Mouse (Mus musculus): ENCODE measurements around the gene Zfp148. TPM values are rescaled to one million over a fixed set of nuclear protein-coding genes. Genes with fewer than 3 reads are reported as not detected.
A peak's percentile ranks its signal among the peaks of the same experiment; 100 is the strongest.
"Not testable (repeated sequence)": the region's sequence is repeated elsewhere in the genome, so short reads cannot be mapped to it uniquely, and the experiment has no call there.

The Zfp148 gene
- polyA plus RNA-seq (2014; fragmentation: Nextera tagmentation; extraction: Ambion mirVana) = 42.2 and 59.3 TPM in 2 replicates

DNA sequence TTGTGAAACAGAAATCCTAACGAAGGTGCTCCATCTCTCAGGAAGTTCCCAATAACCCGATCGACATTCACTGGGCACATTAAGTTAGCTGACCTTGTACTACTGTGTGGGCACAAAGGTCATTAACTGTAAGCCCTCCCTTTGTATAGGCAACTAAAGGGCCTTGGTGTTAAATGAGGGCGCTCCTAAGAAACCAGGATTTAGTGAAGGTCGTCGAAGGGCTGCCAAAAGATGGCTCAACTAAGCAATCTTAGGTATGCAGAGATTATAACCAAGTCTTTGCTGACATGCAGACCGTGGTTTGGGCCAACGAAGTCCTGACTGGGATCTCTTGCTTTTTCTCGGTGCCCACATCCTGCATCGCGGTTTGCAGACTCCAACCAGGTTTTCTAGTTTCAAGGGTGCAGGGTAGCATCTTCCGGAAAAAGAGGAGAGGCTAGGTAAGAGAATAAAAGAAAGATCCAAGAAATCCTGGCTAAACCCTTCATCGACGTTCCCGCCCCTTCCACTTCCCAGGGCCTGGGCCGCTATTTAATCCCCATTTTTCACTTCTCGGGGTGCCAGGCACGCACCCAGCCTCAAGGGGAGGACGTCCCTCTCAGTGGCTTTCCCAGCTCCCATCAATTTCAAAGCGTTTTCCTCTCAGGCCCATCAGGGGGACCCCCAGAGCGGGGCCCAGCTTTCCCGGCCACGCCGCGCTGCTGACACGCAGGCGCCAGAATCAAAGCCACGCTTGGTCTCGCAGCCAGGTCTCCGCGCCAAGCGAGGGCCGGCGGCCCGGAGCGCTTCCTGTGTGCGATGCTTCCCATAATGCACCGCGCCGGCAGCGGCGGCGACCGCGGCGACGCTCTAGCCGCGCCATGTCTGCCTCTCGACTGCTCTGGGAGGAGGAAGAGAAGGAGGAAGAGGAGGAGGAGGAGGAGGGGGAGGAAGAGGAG is at the start of gene Zfp148:
Zfp148 (plus strand) TSS at position 893 of the 938 bp plus-strand sequence.
- H3K4me3 ChIP-seq (ENCODE audit: low read length) = peak within 1 kb of the TSS; percentile 91
- H3K4me2 ChIP-seq (replicated peaks; ENCODE audit: low read depth, low read length) = peak within 1 kb of the TSS; percentile 88
- peaks cover 13% of the 10 kb centered on the region for H3K4me1 ChIP-seq (ENCODE audit: control insufficient read depth, insufficient read depth, low read length)
- ATAC-seq (ENCODE audit: low FRiP score, low TSS enrichment) = peak; percentile 90
- H3K27me3 ChIP-seq (ENCODE audit: control insufficient read depth, insufficient read depth, low read length); H3K9me3 ChIP-seq (ENCODE audit: control insufficient read depth, low read length); H3K36me3 ChIP-seq (ENCODE audit: control insufficient read depth, insufficient read depth, low read length): not testable (repeated sequence)
- peak within 1 kb of the TSS; percentile 99 for H3K9ac ChIP-seq (ENCODE audit: low read depth, low read length)
- WGBS = 4% methylated on average over 37 of the region's 50 CpGs
- H3K27ac ChIP-seq (ENCODE audit: low read depth, low read length) = peak within 1 kb of the TSS; percentile 95

DNA sequence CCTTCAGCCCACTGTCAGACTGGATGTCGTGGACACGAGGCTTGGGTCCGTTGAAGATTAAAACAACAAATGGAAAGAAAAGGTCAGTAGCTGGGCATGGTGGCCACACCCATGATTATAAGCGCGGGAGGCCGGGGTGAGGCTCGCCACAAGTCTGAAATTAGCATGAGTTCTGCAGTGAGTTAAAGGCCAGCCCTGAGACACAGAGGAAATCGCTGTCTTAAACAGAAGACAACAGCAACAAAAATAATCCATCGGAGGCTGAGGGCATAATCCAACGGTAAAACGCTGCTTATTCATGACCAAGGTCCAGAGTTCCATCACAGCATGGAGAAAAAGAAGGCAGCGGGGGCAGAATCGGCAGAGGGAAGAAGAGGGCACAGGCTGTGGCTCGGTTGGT is 47.6 kb upstream of the Zfp148 start:
- Histone ChIP-seq H3K9me3 (ENCODE audit: control insufficient read depth, low read length) (no peaks in the 10 kb centered on the region), H3K4me1 (ENCODE audit: control insufficient read depth, insufficient read depth, low read length) (no peaks in the 10 kb centered on the region), H3K9ac (ENCODE audit: low read depth, low read length) (no peak overlapping the region), H3K4me2 (replicated peaks; ENCODE audit: low read depth, low read length) (no peak overlapping the region), H3K27me3 (ENCODE audit: control insufficient read depth, insufficient read depth, low read length) (no peaks in the 10 kb centered on the region), H3K36me3 (ENCODE audit: control insufficient read depth, insufficient read depth, low read length) (no peaks in the 10 kb centered on the region), H3K27ac (ENCODE audit: low read depth, low read length) (no peak overlapping the region), H3K4me3 (ENCODE audit: low read length) (no peak overlapping the region)
- no peak for ATAC-seq (ENCODE audit: low FRiP score, low TSS enrichment)
- 77% methylated on average over 14 of the region's 14 CpGs for WGBS

DNA sequence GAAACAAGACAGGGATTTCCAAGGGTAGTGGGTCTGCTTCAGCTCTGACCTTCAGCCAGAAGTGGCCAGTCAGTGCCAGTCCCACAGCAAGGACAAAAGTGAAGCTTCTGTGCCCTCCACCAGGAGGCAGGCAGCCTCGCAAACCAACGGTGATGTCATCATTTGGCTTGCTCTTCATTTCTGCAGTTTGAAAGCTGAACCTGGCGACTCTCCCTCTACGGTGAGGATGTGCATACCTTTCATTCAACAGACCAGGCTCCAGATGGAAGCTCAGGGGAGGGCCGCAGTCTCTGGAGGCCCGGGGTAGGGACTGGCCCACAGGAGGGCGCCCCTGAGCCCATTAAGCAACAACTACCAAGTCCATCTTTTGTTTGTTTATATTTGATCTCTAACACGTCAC is 43.5 kb upstream of the Zfp148 start:
- no peaks in the 10 kb centered on the region for H3K4me1 ChIP-seq (ENCODE audit: control insufficient read depth, insufficient read depth, low read length)
- no peaks in the 10 kb centered on the region for H3K9me3 ChIP-seq (ENCODE audit: control insufficient read depth, low read length)
- H3K27me3 ChIP-seq (ENCODE audit: control insufficient read depth, insufficient read depth, low read length) = no peaks in the 10 kb centered on the region
- H3K36me3 ChIP-seq (ENCODE audit: control insufficient read depth, insufficient read depth, low read length) = no peaks in the 10 kb centered on the region
- H3K4me2 ChIP-seq (replicated peaks; ENCODE audit: low read depth, low read length) = no peak overlapping the region
- H3K4me3 ChIP-seq (ENCODE audit: low read length) = no peak overlapping the region
- no peak overlapping the region for H3K27ac ChIP-seq (ENCODE audit: low read depth, low read length)
- peak; percentile 55 for ATAC-seq (ENCODE audit: low FRiP score, low TSS enrichment)
- H3K9ac ChIP-seq (ENCODE audit: low read depth, low read length) = no peak overlapping the region
- WGBS = 23% methylated on average over 8 of the region's 8 CpGs

DNA sequence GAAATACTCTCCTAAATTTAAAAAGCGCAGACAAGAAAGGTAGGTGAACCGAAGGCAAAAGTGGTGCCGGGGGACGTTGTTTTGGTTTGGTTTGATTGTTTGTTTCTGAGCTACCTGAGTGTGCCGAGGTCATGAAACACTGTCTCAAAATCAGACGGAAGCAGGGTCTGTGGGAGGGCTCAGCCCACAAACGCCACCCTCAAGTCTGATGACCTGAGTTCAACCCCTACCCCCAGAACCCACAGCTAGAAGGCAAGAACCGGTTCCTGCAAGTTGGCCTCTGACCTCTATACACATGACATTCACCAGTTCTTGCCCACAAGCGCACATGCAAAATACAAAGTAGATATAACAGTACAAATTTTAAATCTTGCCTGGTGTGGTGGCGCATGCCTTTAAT is 43.0 kb upstream of the Zfp148 start:
- Histone ChIP-seq H3K9ac (ENCODE audit: low read depth, low read length) (no peak overlapping the region), H3K36me3 (ENCODE audit: control insufficient read depth, insufficient read depth, low read length) (no peaks in the 10 kb centered on the region), H3K4me2 (replicated peaks; ENCODE audit: low read depth, low read length) (no peak overlapping the region), H3K27me3 (ENCODE audit: control insufficient read depth, insufficient read depth, low read length) (no peaks in the 10 kb centered on the region), H3K4me1 (ENCODE audit: control insufficient read depth, insufficient read depth, low read length) (no peaks in the 10 kb centered on the region), H3K9me3 (ENCODE audit: control insufficient read depth, low read length) (no peaks in the 10 kb centered on the region), H3K27ac (ENCODE audit: low read depth, low read length) (no peak overlapping the region), H3K4me3 (ENCODE audit: low read length) (no peak overlapping the region)
- WGBS = 70% methylated on average over 10 of the region's 10 CpGs
- no peak for ATAC-seq (ENCODE audit: low FRiP score, low TSS enrichment)

DNA sequence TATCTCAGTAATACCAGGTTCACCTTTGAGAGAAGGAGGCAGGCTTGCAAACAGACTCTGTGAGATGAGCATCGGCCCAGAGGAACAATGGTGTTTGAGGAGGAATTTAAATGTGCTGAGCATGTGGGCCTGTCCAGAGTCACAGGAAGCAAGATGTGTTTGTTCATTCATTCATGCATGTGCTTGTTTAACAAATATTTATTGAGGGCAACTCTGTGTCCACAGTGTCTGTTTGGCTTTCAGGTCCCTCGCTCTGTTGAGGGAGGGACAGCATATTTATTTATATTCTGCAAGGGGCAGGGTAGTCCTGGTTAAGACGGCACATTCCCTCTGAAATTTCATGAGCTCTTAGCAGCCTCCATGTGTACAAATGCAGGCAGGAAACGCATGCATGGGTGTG is 42.1 kb upstream of the Zfp148 start:
- Histone ChIP-seq H3K36me3 (ENCODE audit: control insufficient read depth, insufficient read depth, low read length) (no peaks in the 10 kb centered on the region), H3K4me1 (ENCODE audit: control insufficient read depth, insufficient read depth, low read length) (no peaks in the 10 kb centered on the region), H3K9ac (ENCODE audit: low read depth, low read length) (no peak overlapping the region), H3K4me3 (ENCODE audit: low read length) (no peak overlapping the region), H3K9me3 (ENCODE audit: control insufficient read depth, low read length) (no peaks in the 10 kb centered on the region), H3K4me2 (replicated peaks; ENCODE audit: low read depth, low read length) (no peak overlapping the region), H3K27me3 (ENCODE audit: control insufficient read depth, insufficient read depth, low read length) (no peaks in the 10 kb centered on the region), H3K27ac (ENCODE audit: low read depth, low read length) (no peak overlapping the region)
- ATAC-seq (ENCODE audit: low FRiP score, low TSS enrichment) = no peak
- WGBS = 41% methylated on average over 4 of the region's 4 CpGs

DNA sequence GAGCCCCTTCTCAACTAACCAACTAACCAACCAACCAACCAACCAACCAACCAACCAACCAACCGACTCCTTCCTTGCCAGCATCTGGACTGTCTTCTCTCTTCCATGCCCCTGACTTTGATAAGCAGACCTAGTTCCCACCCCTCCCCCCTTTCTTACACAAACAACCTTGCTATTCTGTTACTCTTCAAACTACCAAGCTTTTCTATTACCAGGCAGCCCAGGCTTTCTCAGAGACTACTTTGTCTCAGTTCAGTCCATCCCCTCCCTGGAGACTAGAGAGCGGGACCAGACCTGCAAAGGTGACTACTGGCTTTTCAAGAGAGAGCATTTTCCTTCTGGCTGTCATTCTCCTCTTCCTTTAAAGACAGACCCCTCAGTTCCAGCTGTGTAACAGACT is 41.2 kb upstream of the Zfp148 start:
- no peak overlapping the region for H3K27ac ChIP-seq (ENCODE audit: low read depth, low read length)
- no peak overlapping the region for H3K4me2 ChIP-seq (replicated peaks; ENCODE audit: low read depth, low read length)
- no peak overlapping the region for H3K9ac ChIP-seq (ENCODE audit: low read depth, low read length)
- H3K4me1 ChIP-seq (ENCODE audit: control insufficient read depth, insufficient read depth, low read length) = no peaks in the 10 kb centered on the region
- H3K9me3 ChIP-seq (ENCODE audit: control insufficient read depth, low read length) = no peaks in the 10 kb centered on the region
- no peak for ATAC-seq (ENCODE audit: low FRiP score, low TSS enrichment)
- no peak overlapping the region for H3K4me3 ChIP-seq (ENCODE audit: low read length)
- no peaks in the 10 kb centered on the region for H3K27me3 ChIP-seq (ENCODE audit: control insufficient read depth, insufficient read depth, low read length)
- no peaks in the 10 kb centered on the region for H3K36me3 ChIP-seq (ENCODE audit: control insufficient read depth, insufficient read depth, low read length)
- WGBS = 86% methylated on average over 2 of the region's 2 CpGs

DNA sequence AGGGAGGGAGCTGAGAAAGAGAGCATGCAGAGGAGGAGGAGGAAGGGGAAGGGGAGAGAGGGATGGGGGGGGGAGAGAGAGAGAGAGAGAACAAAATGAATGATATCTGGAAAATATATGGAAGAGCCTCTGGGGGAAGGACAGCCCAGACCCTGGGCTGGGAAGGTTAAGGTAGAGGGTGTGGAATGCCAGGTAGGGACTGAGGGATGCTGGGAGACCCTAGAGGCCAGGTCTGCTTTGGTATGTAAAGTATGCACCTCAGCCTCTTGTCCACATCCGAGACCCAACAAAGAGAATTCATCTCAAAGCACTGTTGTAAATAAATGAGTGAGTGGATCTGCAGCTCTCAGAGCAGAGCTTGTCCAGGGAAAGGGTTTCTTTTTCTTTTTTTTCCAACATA is 38.3 kb upstream of the Zfp148 start:
- Histone ChIP-seq H3K27ac (ENCODE audit: low read depth, low read length) (no peak overlapping the region), H3K4me1 (ENCODE audit: control insufficient read depth, insufficient read depth, low read length) (no peaks in the 10 kb centered on the region; the same call in 1 of the 2 replicates), H3K4me3 (ENCODE audit: low read length) (no peak overlapping the region), H3K9me3 (ENCODE audit: control insufficient read depth, low read length) (no peaks in the 10 kb centered on the region), H3K9ac (ENCODE audit: low read depth, low read length) (no peak overlapping the region), H3K4me2 (replicated peaks; ENCODE audit: low read depth, low read length) (no peak overlapping the region), H3K36me3 (ENCODE audit: control insufficient read depth, insufficient read depth, low read length) (no peaks in the 10 kb centered on the region), H3K27me3 (ENCODE audit: control insufficient read depth, insufficient read depth, low read length) (no peaks in the 10 kb centered on the region)
- 56% methylated on average over 1 of the region's 1 CpGs for WGBS
- ATAC-seq (ENCODE audit: low FRiP score, low TSS enrichment) = no peak

DNA sequence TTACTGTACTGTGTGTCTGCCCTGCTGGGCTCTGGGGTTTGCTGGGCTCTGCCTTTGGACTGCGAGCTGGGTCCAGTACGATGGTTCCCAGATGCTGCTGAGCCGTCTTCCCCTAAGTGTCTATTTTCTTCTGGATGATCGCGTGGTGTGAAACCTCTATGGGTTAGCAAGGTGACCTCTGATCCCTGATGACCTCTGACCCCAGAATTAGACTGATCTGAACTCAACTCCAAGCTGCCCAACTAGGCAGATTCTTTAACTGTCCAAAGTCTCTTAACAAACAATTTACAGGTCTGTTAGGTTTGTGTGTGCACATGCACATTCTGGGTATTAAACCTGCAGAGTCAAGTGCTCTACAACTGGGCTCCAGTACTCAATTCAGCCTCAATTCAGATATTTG is 37.5 kb upstream of the Zfp148 start:
- Histone ChIP-seq H3K36me3 (ENCODE audit: control insufficient read depth, insufficient read depth, low read length) (no peaks in the 10 kb centered on the region), H3K4me1 (ENCODE audit: control insufficient read depth, insufficient read depth, low read length) (no peaks in the 10 kb centered on the region; the same call in 1 of the 2 replicates), H3K9ac (ENCODE audit: low read depth, low read length) (no peak overlapping the region), H3K27me3 (ENCODE audit: control insufficient read depth, insufficient read depth, low read length) (no peaks in the 10 kb centered on the region), H3K4me3 (ENCODE audit: low read length) (no peak overlapping the region), H3K9me3 (ENCODE audit: control insufficient read depth, low read length) (no peaks in the 10 kb centered on the region), H3K4me2 (replicated peaks; ENCODE audit: low read depth, low read length) (no peak overlapping the region), H3K27ac (ENCODE audit: low read depth, low read length) (no peak overlapping the region)
- ATAC-seq (ENCODE audit: low FRiP score, low TSS enrichment) = no peak
- WGBS = 76% methylated on average over 5 of the region's 5 CpGs

DNA sequence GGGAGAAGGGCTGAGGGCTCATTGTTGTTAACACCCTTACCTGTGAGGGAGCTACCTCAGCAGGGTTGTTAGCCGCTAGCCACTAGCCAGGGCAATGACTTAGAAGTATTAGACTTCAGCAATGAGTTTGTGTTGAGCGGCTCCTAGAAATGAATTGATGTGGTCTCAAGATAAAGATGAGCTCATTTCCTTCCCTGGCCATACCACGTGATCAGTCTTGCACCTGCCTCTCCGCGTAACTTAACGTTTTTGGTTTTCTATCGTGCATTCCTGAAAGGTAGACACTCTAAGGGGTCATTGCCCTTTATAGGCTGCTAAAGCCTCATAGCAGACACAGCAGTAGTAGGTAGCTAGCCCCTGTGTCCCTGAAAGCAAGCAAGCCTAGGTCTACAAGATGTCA is 37.0 kb upstream of the Zfp148 start:
- H3K4me1 ChIP-seq (ENCODE audit: control insufficient read depth, insufficient read depth, low read length) = no peaks in the 10 kb centered on the region; the same call in 1 of the 2 replicates
- H3K9me3 ChIP-seq (ENCODE audit: control insufficient read depth, low read length) = no peaks in the 10 kb centered on the region
- WGBS = 89% methylated on average over 7 of the region's 7 CpGs
- H3K36me3 ChIP-seq (ENCODE audit: control insufficient read depth, insufficient read depth, low read length) = no peaks in the 10 kb centered on the region
- no peak overlapping the region for H3K27ac ChIP-seq (ENCODE audit: low read depth, low read length)
- ATAC-seq (ENCODE audit: low FRiP score, low TSS enrichment) = no peak
- no peak overlapping the region for H3K4me3 ChIP-seq (ENCODE audit: low read length)
- no peak overlapping the region for H3K9ac ChIP-seq (ENCODE audit: low read depth, low read length)
- no peak overlapping the region for H3K4me2 ChIP-seq (replicated peaks; ENCODE audit: low read depth, low read length)
- H3K27me3 ChIP-seq (ENCODE audit: control insufficient read depth, insufficient read depth, low read length) = no peaks in the 10 kb centered on the region
